Mouse (Mus musculus) testis, adult 2 months (tissue): ENCODE measurements around the gene Rdh16.

Experiments
- CTCF ChIP-seq: fragments of 200-500 bp; IDR thresholded peaks from 2 replicates; pipeline ENCODE4 v1.5.1; 2012; ENCODE audit warnings: low read depth, mild to moderate bottlenecking, inconsistent platforms, low read length, moderate library complexity; ENCODE audit not compliant: control insufficient read depth, insufficient read depth, insufficient replicate concordance
- POLR2A ChIP-seq: fragments of 200-500 bp; IDR thresholded peaks from 2 replicates; pipeline ENCODE4 v1.6.1; 2012; ENCODE audit warnings: low read depth, mild to moderate bottlenecking, inconsistent platforms, low read length, moderate library complexity; ENCODE audit not compliant: control insufficient read depth

DNA sequence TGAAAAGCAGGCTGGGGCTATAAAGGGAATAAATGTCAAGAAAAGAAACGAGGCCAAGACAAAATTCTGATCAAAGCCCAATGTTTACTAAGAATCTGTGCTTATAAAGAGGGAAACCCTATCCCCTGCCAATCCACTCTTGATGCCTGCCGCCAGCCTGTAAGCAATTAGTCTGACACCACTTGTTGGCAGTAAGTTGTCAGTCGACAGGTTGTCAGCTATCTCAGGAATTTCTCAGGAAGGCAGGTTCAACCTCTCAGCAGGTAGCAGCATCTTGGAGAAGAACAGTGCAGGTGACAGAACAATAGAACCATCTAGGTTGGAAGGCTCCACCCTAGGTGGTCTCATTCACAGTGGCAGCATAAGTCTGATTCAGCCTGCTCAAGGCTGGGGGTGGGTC lies 28.2 kb downstream of the Rdh16 start:
- TF ChIP-seq POLR2A: no peak
- no peak for TF ChIP-seq CTCF
